Mouse (Mus musculus) limb, embryonic 14.5 days (tissue): ENCODE results near the gene Ccdc7b. TPM values are rescaled to one million over a fixed set of nuclear protein-coding genes. Genes with fewer than 3 reads are reported as not detected.
"Not testable (repeated sequence)": the region's sequence is repeated elsewhere in the genome, so short reads cannot be mapped to it uniquely, and the experiment has no call there.

Experiments
- ATAC-seq: fragments of 200-750 bp; cut with Nextera tagmentation; 2 replicates; pipeline ENCODE4 v1.8.0; 2017; ENCODE audit warnings: low read depth, moderate number of reproducible peaks, moderate TSS enrichment; ENCODE audit not compliant: low FRiP score
- DNase-seq: peaks from one replicate; pipeline ENCODE4 v3.0.0-alpha.2; 2015; ENCODE audit warnings: low spot score
- H3K27ac ChIP-seq: fragments of 300-500 bp; sonication (generic); replicated peaks from 2 replicates; pipeline ENCODE4 v1.5.1; 2014; ENCODE audit warnings: low read depth, mild to moderate bottlenecking, low read length, moderate library complexity, mixed read lengths
- H3K27me3 ChIP-seq: fragments of 300-500 bp; sonication (generic); 2 replicates; pipeline ENCODE4 v1.6.1; 2014; ENCODE audit warnings: low read length, mixed read lengths; ENCODE audit not compliant: control insufficient read depth, insufficient read depth
- H3K36me3 ChIP-seq: fragments of 300-500 bp; sonication (generic); 2 replicates; pipeline ENCODE4 v1.6.1; 2014; ENCODE audit warnings: mild to moderate bottlenecking, low read length, moderate library complexity, mixed read lengths; ENCODE audit not compliant: control insufficient read depth, insufficient read depth
- H3K4me1 ChIP-seq: fragments of 300-500 bp; sonication (generic); 2 replicates; pipeline ENCODE4 v1.6.1; 2014; ENCODE audit warnings: antibody characterized with exemption, low read length, mixed read lengths; ENCODE audit not compliant: control insufficient read depth, insufficient read depth
- H3K4me2 ChIP-seq: fragments of 300-500 bp; sonication (generic); replicated peaks from 2 replicates; pipeline ENCODE4 v1.6.1; 2014; ENCODE audit warnings: low read depth, mild to moderate bottlenecking, low read length, moderate library complexity; ENCODE audit not compliant: severe bottlenecking
- H3K4me3 ChIP-seq: fragments of 300-500 bp; sonication (generic); replicated peaks from 2 replicates; pipeline ENCODE4 v1.5.1; 2014; ENCODE audit warnings: low read length
- H3K9ac ChIP-seq: fragments of 300-500 bp; sonication (generic); 2 replicates; pipeline ENCODE4 v1.6.1; 2014; ENCODE audit warnings: mild to moderate bottlenecking, low read depth, low read length, moderate library complexity; ENCODE audit not compliant: severe bottlenecking
- H3K9me3 ChIP-seq: fragments of 300-500 bp; sonication (generic); 2 replicates; pipeline ENCODE4 v1.6.1; 2016; ENCODE audit warnings: low read length; ENCODE audit not compliant: control insufficient read depth
- POLR2A ChIP-seq: fragments of 200-500 bp; IDR thresholded peaks from 2 replicates; pipeline ENCODE4 v1.8.0; 2012; ENCODE audit warnings: inconsistent platforms, mild to moderate bottlenecking, moderate library complexity, borderline replicate concordance; ENCODE audit not compliant: insufficient read depth, insufficient read length; ENCODE audit errors: extremely low read depth
- WGBS: fragments of 180-500 bp; shearing (Covaris S2); extraction: QIAGEN DNeasy Blood & Tissue Kit; methylation state at CpG from one replicate; pipeline ENCODE4 v1.1.7; 2014; 5-methylcytosine and 5-hydroxymethylcytosine counted together
- polyA plus RNA-seq, 2 experiments: library from polyadenylated mRNA; depleted of rRNA in 1 of 2; stranded (reverse) in 1 of 2; unstranded in 1 of 2; fragments of >200 nt; fragmentation: Nextera tagmentation in 1 of 2; extraction: Ambion mirVana in 1 of 2; gene quantifications; 2 replicates each; pipeline versions ENCODE4 v1.2.1 to v1.2.3; 2012 to 2014

Ccdc7b gene
- polyA plus RNA-seq (2012; rRNA removed): not detected in 2 replicates
- not detected in 2 replicates for polyA plus RNA-seq (2014; fragmentation: Nextera tagmentation; extraction: Ambion mirVana)

DNA sequence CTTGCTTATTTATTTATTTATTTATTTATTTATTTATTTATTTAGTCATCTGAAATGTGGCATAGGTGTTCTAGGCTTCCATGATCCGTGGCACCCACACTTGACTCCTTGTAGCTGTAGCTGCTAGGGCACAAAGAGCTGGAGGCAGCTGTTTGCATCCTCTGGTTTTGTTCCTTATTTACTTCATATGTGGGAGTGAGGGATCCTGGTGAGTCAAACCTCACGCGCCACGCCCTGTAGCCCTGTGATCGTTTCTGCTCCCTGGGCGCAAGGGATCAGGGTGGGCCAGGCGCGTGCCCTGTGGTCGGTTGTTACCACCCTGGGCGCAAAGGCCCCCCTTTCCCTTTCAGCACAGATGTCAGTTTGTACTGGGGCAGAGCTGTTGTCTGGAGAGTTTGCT lies at the start of gene Ccdc7b:
Gene Ccdc7b, plus strand, starts transcription at position 301 of the 400 bp plus-strand sequence.
- 86% methylated on average over 1 of the region's 10 CpGs for WGBS
- H3K4me1 ChIP-seq, H3K4me2 ChIP-seq, ATAC-seq, H3K9ac ChIP-seq, H3K27ac ChIP-seq, H3K27me3 ChIP-seq, H3K4me3 ChIP-seq, H3K9me3 ChIP-seq, DNase-seq, H3K36me3 ChIP-seq: not testable (repeated sequence)

DNA sequence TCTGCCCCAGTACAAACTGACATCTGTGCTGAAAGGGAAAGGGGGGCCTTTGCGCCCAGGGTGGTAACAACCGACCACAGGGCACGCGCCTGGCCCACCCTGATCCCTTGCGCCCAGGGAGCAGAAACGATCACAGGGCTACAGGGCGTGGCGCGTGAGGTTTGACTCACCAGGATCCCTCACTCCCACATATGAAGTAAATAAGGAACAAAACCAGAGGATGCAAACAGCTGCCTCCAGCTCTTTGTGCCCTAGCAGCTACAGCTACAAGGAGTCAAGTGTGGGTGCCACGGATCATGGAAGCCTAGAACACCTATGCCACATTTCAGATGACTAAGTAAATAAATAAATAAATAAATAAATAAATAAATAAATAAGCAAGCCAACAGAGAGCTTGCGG lies 1.5 kb upstream of the Ccdc7b start, which contains the start of gene Ccdc7a:
Gene Ccdc7a, minus strand, starts transcription at position 101 of the 400 bp plus-strand sequence.
- not testable (repeated sequence) for H3K4me3 ChIP-seq, ATAC-seq, H3K4me1 ChIP-seq, H3K27me3 ChIP-seq, DNase-seq, H3K4me2 ChIP-seq, H3K27ac ChIP-seq, H3K9ac ChIP-seq, H3K36me3 ChIP-seq, H3K9me3 ChIP-seq
- WGBS: 89% methylated on average over 2 of the region's 11 CpGs

DNA sequence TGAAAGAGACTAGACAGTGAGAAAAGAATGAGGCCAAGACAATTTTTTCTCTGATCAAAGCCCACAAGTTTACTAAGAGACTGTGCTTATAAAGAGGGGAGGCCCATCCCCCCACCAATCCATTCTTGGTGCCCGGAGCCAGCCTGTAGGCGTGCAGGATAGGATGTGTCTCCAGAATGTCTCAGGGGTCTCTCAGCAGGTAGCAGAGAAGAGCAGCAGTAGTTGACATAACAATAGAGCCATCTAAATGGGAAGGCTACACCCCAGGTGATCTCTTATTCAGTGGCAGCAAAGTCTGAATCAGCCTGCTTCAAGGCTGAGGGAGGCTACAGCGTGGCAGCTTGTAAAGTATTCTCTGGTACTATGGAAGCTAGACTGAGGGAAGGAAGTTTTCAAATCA lies 48.8 kb downstream of the Ccdc7b start:
- not testable (repeated sequence) for DNase-seq, H3K27me3 ChIP-seq, H3K9ac ChIP-seq, H3K4me3 ChIP-seq, H3K36me3 ChIP-seq, H3K9me3 ChIP-seq, H3K4me1 ChIP-seq, ATAC-seq, H3K27ac ChIP-seq, H3K4me2 ChIP-seq
- 63% methylated on average over 3 of the region's 3 CpGs for WGBS

DNA sequence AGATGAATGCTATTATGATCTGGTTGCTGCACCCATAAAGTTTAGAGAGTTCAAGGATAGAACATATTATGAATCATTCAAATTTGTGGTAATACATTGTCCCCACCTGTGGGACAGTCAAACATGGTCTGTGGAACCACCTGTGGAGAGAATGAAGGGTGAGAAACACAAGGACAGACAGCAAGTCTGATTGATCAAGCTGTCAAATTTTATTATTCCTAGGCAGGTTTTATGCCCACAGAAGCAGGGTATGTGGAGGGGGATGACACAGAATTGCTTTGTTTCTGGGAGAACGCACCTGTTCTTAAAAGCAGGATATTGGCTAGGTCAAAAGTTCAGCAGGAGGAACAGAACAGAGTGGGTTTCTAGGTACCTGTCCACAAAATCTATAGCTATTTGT lies 64.6 kb downstream of the Ccdc7b start, which contains the start of gene Gm10999:
Gene Gm10999, minus strand, starts transcription at position 101 of the 400 bp plus-strand sequence.
- Histone ChIP-seq H3K4me3 (no peak within 1 kb of the TSS), H3K36me3 (no peaks in the 10 kb centered on the region), H3K4me1 (no peaks in the 10 kb centered on the region), H3K27ac (no peak within 1 kb of the TSS), H3K4me2 (no peak within 1 kb of the TSS), H3K27me3 (no peaks in the 10 kb centered on the region), H3K9me3 (no peaks in the 10 kb centered on the region), H3K9ac (no peak within 1 kb of the TSS)
- ATAC-seq: no peak
- no peak for DNase-seq
- no peak for TF ChIP-seq POLR2A
- 74% methylated on average over 1 of the region's 1 CpGs for WGBS

DNA sequence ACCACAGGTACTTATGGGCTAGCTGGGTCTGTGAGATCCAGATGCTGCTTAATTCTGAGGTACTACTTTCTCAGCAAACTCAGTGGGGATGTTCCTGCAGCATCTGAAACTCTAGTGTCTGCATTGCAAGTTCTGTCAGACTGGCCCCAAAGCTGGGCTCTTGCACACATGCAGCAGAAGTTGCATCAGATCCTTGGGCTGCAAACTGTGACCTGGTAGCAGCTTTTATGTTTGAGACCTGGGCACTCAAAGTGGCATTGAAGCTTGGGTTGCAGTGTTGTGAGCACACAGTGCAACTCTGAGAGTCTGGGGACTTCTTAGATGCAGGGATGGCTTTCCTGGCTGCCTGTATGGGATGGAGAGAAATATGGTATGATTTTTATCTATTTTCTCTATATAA lies 66.5 kb downstream of the Ccdc7b start:
- no peaks in the 10 kb centered on the region for H3K27me3 ChIP-seq
- H3K4me1 ChIP-seq: no peaks in the 10 kb centered on the region
- H3K4me2 ChIP-seq: no peak overlapping the region
- ATAC-seq: no peak
- H3K27ac ChIP-seq: no peak overlapping the region
- H3K9me3 ChIP-seq: no peaks in the 10 kb centered on the region
- no peak for TF ChIP-seq POLR2A
- no peak overlapping the region for H3K9ac ChIP-seq
- no peak overlapping the region for H3K4me3 ChIP-seq
- no peak for DNase-seq
- H3K36me3 ChIP-seq: no peaks in the 10 kb centered on the region

Other genes starting within 250 kb of the Ccdc7b start
- not detected in 2 replicates for gene Ccdc7a, start 1.6 kb upstream of the Ccdc7b start, polyA plus RNA-seq (2012; rRNA removed)
- not detected in 2 replicates for gene Ccdc7a, start 1.6 kb upstream of the Ccdc7b start, polyA plus RNA-seq (2014; fragmentation: Nextera tagmentation; extraction: Ambion mirVana)
- gene Gm10999, start 64.5 kb downstream of the Ccdc7b start, polyA plus RNA-seq (2012; rRNA removed): not detected in 2 replicates
- not detected in 2 replicates for gene Gm10999, start 64.5 kb downstream of the Ccdc7b start, polyA plus RNA-seq (2014; fragmentation: Nextera tagmentation; extraction: Ambion mirVana)
- 10.7 and 14.5 TPM in 2 replicates for gene 2610044O15Rik8, start 167.3 kb downstream of the Ccdc7b start, polyA plus RNA-seq (2012; rRNA removed)
- gene 2610044O15Rik8, start 167.3 kb downstream of the Ccdc7b start, polyA plus RNA-seq (2014; fragmentation: Nextera tagmentation; extraction: Ambion mirVana): 25.5 and 29.3 TPM in 2 replicates